Mouse (Mus musculus): Measurements from ENCODE around the gene Dnajc13.

- TF ChIP-seq CTCF (IDR thresholded peaks at IDR 0.05; ENCODE audit: insufficient read depth, low read length) (peak; percentile 25; the same call in 1 of the 2 replicates), POLR2A (IDR thresholded peaks at IDR 0.05; ENCODE audit: borderline replicate concordance, extremely low read depth, low read depth, low read length) (no peak)
Observed at GRCm38 (mm10) chr9:104203851-104204250, 58.9 kb downstream of the Dnajc13 start.
